In genomic region chr5:102046617-102047116, GRCm38 (mm10) we compare ENCODE assay signal across 16 mouse cellular contexts. TPM values are rescaled to one million over a fixed set of nuclear protein-coding genes. Genes with fewer than 3 reads are reported as not detected.
DNase-seq lines count a peak whose midpoint lies in the region; ATAC-seq and TF ChIP-seq lines count a peak whose summit lies in the region.
"Had no signal": no experiment of that assay in that cellular context is flagged by ENCODE, and none has a peak within 500 bp of the region (broad histone marks: within the 10 kb centered on the region; RNA-seq: fewer than 3 reads in every experiment).

No protein-coding gene starts in this region.

- ATAC-seq in hindbrain, postnatal 0 days: 0 out of 2 replicates have a peak, but pooled peaks have one; percentile 10
- no peak for ATAC-seq in hindbrain, embryonic 12.5 days (ENCODE audit: low FRiP score)
- ATAC-seq in midbrain, embryonic 15.5 days (replicated peaks): 0 out of 2 replicates have a peak, but pooled peaks have one; percentile 20
- ATAC-seq in midbrain, postnatal 0 days (ENCODE audit: low FRiP score): no peak; the same call in 1 of the 2 replicates
- no peak for ATAC-seq in liver, embryonic 16.5 days (ENCODE audit: low read depth)
- ATAC-seq: forebrain, embryonic 13.5 days; midbrain, embryonic 13.5 days had no signal

- no peaks in the 10 kb centered on the region for H3K4me1 ChIP-seq in hindbrain, postnatal 0 days (ENCODE audit: insufficient read depth, low read length)
- peaks cover 3% of the 10 kb centered on the region; the same call in 1 of the 2 replicates for H3K4me1 ChIP-seq in hindbrain, embryonic 12.5 days
- no peaks in the 10 kb centered on the region for H3K4me1 ChIP-seq in midbrain, embryonic 15.5 days
- no peaks in the 10 kb centered on the region for H3K4me1 ChIP-seq in midbrain, postnatal 0 days (ENCODE audit: insufficient read depth, low read length)
- H3K4me1 ChIP-seq in embryonic fibroblast, embryonic 13.5 days (ENCODE audit: control insufficient read depth, insufficient read depth, low read length): 0 out of 2 replicates have a peak, but pooled peaks cover 3% of the 10 kb centered on the region
- H3K4me1 ChIP-seq in liver, embryonic 16.5 days (ENCODE audit: control insufficient read depth, low read depth, low read length): peaks cover 36% of the 10 kb centered on the region
- H3K4me1 ChIP-seq: forebrain, embryonic 13.5 days had no signal

- no peaks in the 10 kb centered on the region for H3K36me3 ChIP-seq in hindbrain, postnatal 0 days (ENCODE audit: insufficient read depth, low read length)
- no peaks in the 10 kb centered on the region for H3K36me3 ChIP-seq in hindbrain, embryonic 12.5 days
- H3K36me3 ChIP-seq in midbrain, embryonic 15.5 days (replicated peaks): no peaks in the 10 kb centered on the region
- no peaks in the 10 kb centered on the region for H3K36me3 ChIP-seq in midbrain, postnatal 0 days (ENCODE audit: insufficient read depth, low read length)
- H3K36me3 ChIP-seq in liver, embryonic 16.5 days (ENCODE audit: control insufficient read depth, insufficient read depth): no peaks in the 10 kb centered on the region
- H3K36me3 ChIP-seq: G1E; hindbrain, embryonic 15.5 days had no signal

- no peak for TF ChIP-seq CTCF in hindbrain, postnatal 0 days (IDR thresholded peaks at IDR 0.05; ENCODE audit: low read depth)
- no peak for TF ChIP-seq CTCF in midbrain, postnatal 0 days (IDR thresholded peaks at IDR 0.05)
- no peak for TF ChIP-seq CTCF in embryonic fibroblast, embryonic 13.5 days (IDR thresholded peaks at IDR 0.05; ENCODE audit: borderline replicate concordance, insufficient read depth, low read length)

- no peak for DNase-seq in hindbrain, postnatal 0 days (ENCODE audit: low spot score)
- DNase-seq in midbrain, postnatal 0 days (ENCODE audit: low spot score): no peak
- DNase-seq in layer of hippocampus, adult 9-10 months (ENCODE audit: low spot score): no peak
- DNase-seq: adrenal gland, adult 2 months; cerebellum, adult 11 months; cerebellum, postnatal 25 days; lung, adult 2 months had no signal

- WGBS in hindbrain, postnatal 0 days: 73% methylated on average over 8 of the region's 8 CpGs
- 88% methylated on average over 8 of the region's 8 CpGs for WGBS in hindbrain, embryonic 12.5 days
- WGBS in midbrain, embryonic 15.5 days: 90% methylated on average over 8 of the region's 8 CpGs
- 87% methylated on average over 8 of the region's 8 CpGs for WGBS in midbrain, postnatal 0 days
- 56% methylated on average over 8 of the region's 8 CpGs for WGBS in liver, embryonic 16.5 days (ENCODE audit: insufficient replicate concordance)

- H3K4me3 ChIP-seq in hindbrain, postnatal 0 days (ENCODE audit: low read length): no peak overlapping the region
- H3K4me3 ChIP-seq in hindbrain, embryonic 12.5 days: no peak overlapping the region
- no peak overlapping the region for H3K4me3 ChIP-seq in midbrain, embryonic 15.5 days
- no peak overlapping the region for H3K4me3 ChIP-seq in midbrain, postnatal 0 days (ENCODE audit: low read depth, low read length)
- no peak overlapping the region for H3K4me3 ChIP-seq in embryonic fibroblast, embryonic 13.5 days (ENCODE audit: insufficient read depth, low read length)
- H3K4me3 ChIP-seq in liver, embryonic 16.5 days (ENCODE audit: low read depth, low read length): no peak overlapping the region
- H3K4me3 ChIP-seq: forebrain, embryonic 13.5 days; hindbrain, embryonic 15.5 days; midbrain, embryonic 13.5 days; stomach, embryonic 15.5 days had no signal

- no peak overlapping the region for H3K4me2 ChIP-seq in hindbrain, postnatal 0 days (ENCODE audit: low read depth, low read length)
- no peak overlapping the region for H3K4me2 ChIP-seq in hindbrain, embryonic 12.5 days (replicated peaks)
- H3K4me2 ChIP-seq in midbrain, embryonic 15.5 days: no peak overlapping the region
- no peak overlapping the region for H3K4me2 ChIP-seq in midbrain, postnatal 0 days (ENCODE audit: low read depth, low read length, poor library complexity, severe bottlenecking)
- H3K4me2 ChIP-seq in liver, embryonic 16.5 days (ENCODE audit: low read depth, low read length): no peak overlapping the region
- H3K4me2 ChIP-seq: forebrain, embryonic 13.5 days; hindbrain, embryonic 15.5 days; midbrain, embryonic 13.5 days; stomach, embryonic 15.5 days had no signal

- no peaks in the 10 kb centered on the region for H3K9me3 ChIP-seq in hindbrain, postnatal 0 days (ENCODE audit: low read length)
- no peaks in the 10 kb centered on the region for H3K9me3 ChIP-seq in hindbrain, embryonic 12.5 days (replicated peaks)
- H3K9me3 ChIP-seq in midbrain, embryonic 15.5 days: no peaks in the 10 kb centered on the region
- H3K9me3 ChIP-seq in midbrain, postnatal 0 days (ENCODE audit: low read length): no peaks in the 10 kb centered on the region
- no peaks in the 10 kb centered on the region for H3K9me3 ChIP-seq in liver, embryonic 16.5 days (replicated peaks; ENCODE audit: control insufficient read depth, low read length)
- H3K9me3 ChIP-seq: forebrain, embryonic 13.5 days; hindbrain, embryonic 15.5 days; midbrain, embryonic 13.5 days; stomach, embryonic 15.5 days had no signal

- no peaks in the 10 kb centered on the region for H3K27me3 ChIP-seq in hindbrain, postnatal 0 days (ENCODE audit: insufficient read depth, low read length)
- H3K27me3 ChIP-seq in hindbrain, embryonic 12.5 days: no peaks in the 10 kb centered on the region
- no peaks in the 10 kb centered on the region for H3K27me3 ChIP-seq in midbrain, embryonic 15.5 days (replicated peaks)
- no peaks in the 10 kb centered on the region for H3K27me3 ChIP-seq in midbrain, postnatal 0 days (ENCODE audit: insufficient read depth, low read length)
- H3K27me3 ChIP-seq in liver, embryonic 16.5 days (ENCODE audit: control insufficient read depth, insufficient read depth, low read depth, low read length): no peaks in the 10 kb centered on the region
- H3K27me3 ChIP-seq: forebrain, embryonic 13.5 days; hindbrain, embryonic 15.5 days; midbrain, embryonic 13.5 days; stomach, embryonic 15.5 days had no signal

- TF ChIP-seq POLR2A in embryonic fibroblast, embryonic 13.5 days (IDR thresholded peaks at IDR 0.05; ENCODE audit: low read depth, low read length): no peak

- no peak overlapping the region for H3K9ac ChIP-seq in hindbrain, postnatal 0 days (replicated peaks; ENCODE audit: low read length)
- no peak overlapping the region for H3K9ac ChIP-seq in hindbrain, embryonic 12.5 days
- no peak overlapping the region for H3K9ac ChIP-seq in midbrain, embryonic 15.5 days
- no peak overlapping the region for H3K9ac ChIP-seq in midbrain, postnatal 0 days (replicated peaks; ENCODE audit: low read length, poor library complexity, severe bottlenecking)
- no peak overlapping the region for H3K9ac ChIP-seq in liver, embryonic 16.5 days (ENCODE audit: low read depth, low read length)
- H3K9ac ChIP-seq: forebrain, embryonic 13.5 days; hindbrain, embryonic 15.5 days; midbrain, embryonic 13.5 days; stomach, embryonic 15.5 days had no signal

- no peak overlapping the region for H3K27ac ChIP-seq in hindbrain, postnatal 0 days
- no peak overlapping the region for H3K27ac ChIP-seq in hindbrain, embryonic 12.5 days
- no peak overlapping the region for H3K27ac ChIP-seq in midbrain, embryonic 15.5 days
- H3K27ac ChIP-seq in midbrain, postnatal 0 days (ENCODE audit: low read depth, low read length): no peak overlapping the region
- H3K27ac ChIP-seq in embryonic fibroblast, embryonic 13.5 days (ENCODE audit: insufficient read depth, low read length): 0 out of 2 replicates have a peak overlapping the region, but pooled peaks have one; percentile 80
- peak overlapping the region; percentile 41; the same call in 1 of the 2 replicates for H3K27ac ChIP-seq in liver, embryonic 16.5 days (ENCODE audit: low read length)
- H3K27ac ChIP-seq: forebrain, embryonic 13.5 days; hindbrain, embryonic 15.5 days; midbrain, embryonic 13.5 days had no signal

RNA-seq across cellular contexts. Expression of gene Wdfy3, which starts 23.1 kb away (rescaled TPM):
- total RNA-seq in hindbrain, postnatal 0 days (2014; rRNA removed): 83.5 and 88.4 TPM in 2 replicates
- polyA plus RNA-seq in hindbrain, postnatal 0 days (2015; fragmentation: Nextera tagmentation; extraction: Ambion mirVana): 15.8 and 16.0 TPM in 2 replicates
- 41.3 and 41.9 TPM in 2 replicates for polyA plus RNA-seq in hindbrain, embryonic 12.5 days (2016; fragmentation: Nextera tagmentation; extraction: Ambion mirVana)
- 32.0 and 33.5 TPM in 2 replicates for polyA plus RNA-seq in midbrain, embryonic 15.5 days (2015; fragmentation: Nextera tagmentation; extraction: Ambion mirVana)
- total RNA-seq in midbrain, postnatal 0 days (2014; rRNA removed): 87.9 and 89.2 TPM in 2 replicates
- 17.1 and 18.2 TPM in 2 replicates for polyA plus RNA-seq in midbrain, postnatal 0 days (2015; fragmentation: Nextera tagmentation; extraction: Ambion mirVana)
- polyA plus RNA-seq in embryonic fibroblast, embryonic 13.5 days (2011; ENCODE audit: insufficient read length, low read depth, missing spikeins): 38.5 and 39.2 TPM in 2 replicates
- polyA plus RNA-seq in liver, embryonic 16.5 days (2015; fragmentation: Nextera tagmentation; extraction: Ambion mirVana): 4.4 and 4.5 TPM in 2 replicates
- polyA plus RNA-seq: G1E had no signal

Comparison
In these comparisons a context has a peak if more than half of its experiments do, and no peak if none do; other contexts are left out.
1. ATAC-seq: peak in hindbrain, postnatal 0 days (single experiment) and midbrain, embryonic 15.5 days (single experiment); none in hindbrain, embryonic 12.5 days (single experiment), midbrain, postnatal 0 days (single experiment) and liver, embryonic 16.5 days (single experiment).
2. H3K27ac ChIP-seq: peak in embryonic fibroblast, embryonic 13.5 days (single experiment) and liver, embryonic 16.5 days (single experiment); none in hindbrain, postnatal 0 days (single experiment), hindbrain, embryonic 12.5 days (single experiment), midbrain, embryonic 15.5 days (single experiment) and midbrain, postnatal 0 days (single experiment).